Mouse (Mus musculus) liver, embryonic 15.5 days (tissue): ENCODE measurements at regions not wholly inside any gene's neighbourhood (a gene's known extent, or its start where the extent isn't known, plus 50 kb on each side); places are given as distances from the start of the nearest gene placed in this dataset.

ENCODE experiments used
- ATAC-seq: fragments of 200-750 bp; cut with Nextera tagmentation; 2 replicates; pipeline ENCODE4 v1.8.0; 2017; ENCODE audit warnings: moderate number of reproducible peaks, mild to moderate bottlenecking, moderate library complexity; ENCODE audit not compliant: insufficient read depth
- H3K27ac ChIP-seq: fragments of 300-500 bp; sonication (generic); replicated peaks from 2 replicates; pipeline ENCODE4 v1.5.1; 2015; ENCODE audit warnings: mild to moderate bottlenecking, inconsistent platforms
- H3K27me3 ChIP-seq: fragments of 300-500 bp; sonication (generic); 2 replicates; pipeline ENCODE4 v1.6.1; 2015; ENCODE audit warnings: mild to moderate bottlenecking, inconsistent platforms
- H3K36me3 ChIP-seq: fragments of 300-500 bp; sonication (generic); replicated peaks from 2 replicates; pipeline ENCODE4 v1.6.1; 2015; ENCODE audit warnings: moderate library complexity, mild to moderate bottlenecking, inconsistent platforms
- H3K4me1 ChIP-seq: fragments of 300-500 bp; sonication (generic); replicated peaks from 2 replicates; pipeline ENCODE4 v1.6.1; 2015; ENCODE audit warnings: inconsistent platforms
- H3K4me2 ChIP-seq: fragments of 300-500 bp; sonication (generic); 2 replicates; pipeline ENCODE4 v1.6.1; 2015; ENCODE audit warnings: moderate library complexity, mild to moderate bottlenecking, inconsistent platforms
- H3K4me3 ChIP-seq: fragments of 300-500 bp; sonication (generic); replicated peaks from 2 replicates; pipeline ENCODE4 v1.5.1; 2015; ENCODE audit warnings: mild to moderate bottlenecking, inconsistent platforms
- H3K9ac ChIP-seq: fragments of 300-500 bp; sonication (generic); 2 replicates; pipeline ENCODE4 v1.6.1; 2015; ENCODE audit warnings: moderate library complexity, mild to moderate bottlenecking, inconsistent platforms
- H3K9me3 ChIP-seq: fragments of 300-500 bp; sonication (generic); replicated peaks from 2 replicates; pipeline ENCODE4 v1.6.1; 2016; ENCODE audit warnings: inconsistent platforms
- WGBS: fragments of 180-500 bp; shearing (Covaris S2); methylation state at CpG from one replicate; pipeline ENCODE4 v1.1.7; 2015; ENCODE audit warnings: mixed read lengths; ENCODE audit not compliant: insufficient replicate concordance; 5-methylcytosine and 5-hydroxymethylcytosine counted together

- H3K9me3 ChIP-seq, result no peaks in the 10 kb centered on the region
- H3K36me3 ChIP-seq, result no peaks in the 10 kb centered on the region
- no peak overlapping the region for H3K4me3 ChIP-seq
- H3K27me3 ChIP-seq, result no peaks in the 10 kb centered on the region
- no peak overlapping the region for H3K9ac ChIP-seq
- no peak overlapping the region for H3K27ac ChIP-seq
- H3K4me2 ChIP-seq, result no peak overlapping the region
- H3K4me1 ChIP-seq, result no peaks in the 10 kb centered on the region
- ATAC-seq, result no peak
- WGBS, result 63% methylated on average over 6 of the region's 6 CpGs
Observed at GRCm38 (mm10) chr15:94046186-94046585, 419.0 kb downstream of the Adamts20 start.

- no peak for ATAC-seq
- H3K4me2 ChIP-seq, result no peak overlapping the region
Observed at GRCm38 (mm10) chr15:94045131-94045756, 420.0 kb downstream of the Adamts20 start.

GRCm38 (mm10) chr15:94032957-94033356, 432.3 kb downstream of the Adamts20 start:
- H3K9me3 ChIP-seq, result no peaks in the 10 kb centered on the region
- no peak overlapping the region for H3K4me2 ChIP-seq
- 39% methylated on average over 2 of the region's 2 CpGs for WGBS
- no peak overlapping the region for H3K9ac ChIP-seq
- ATAC-seq, result no peak
- no peak overlapping the region for H3K27ac ChIP-seq
- H3K4me1 ChIP-seq, result no peaks in the 10 kb centered on the region
- no peaks in the 10 kb centered on the region for H3K36me3 ChIP-seq
- H3K27me3 ChIP-seq, result no peaks in the 10 kb centered on the region
- no peak overlapping the region for H3K4me3 ChIP-seq

More at GRCm38 (mm10) chr15:94045131-94045756, 420.0 kb downstream of the Adamts20 start:
- H3K9ac ChIP-seq, result no peak overlapping the region
- H3K4me3 ChIP-seq, result no peak overlapping the region
- H3K4me1 ChIP-seq, result no peaks in the 10 kb centered on the region
- H3K27me3 ChIP-seq, result no peaks in the 10 kb centered on the region
- no peaks in the 10 kb centered on the region for H3K36me3 ChIP-seq
- H3K9me3 ChIP-seq, result no peaks in the 10 kb centered on the region
- 59% methylated on average over 18 of the region's 18 CpGs for WGBS
- H3K27ac ChIP-seq, result no peak overlapping the region

- H3K4me1 ChIP-seq, result no peaks in the 10 kb centered on the region
- no peak overlapping the region for H3K27ac ChIP-seq
- no peaks in the 10 kb centered on the region for H3K9me3 ChIP-seq
- no peak for ATAC-seq
- 57% methylated on average over 16 of the region's 16 CpGs for WGBS
- H3K9ac ChIP-seq, result no peak overlapping the region
- H3K4me3 ChIP-seq, result no peak overlapping the region
- H3K4me2 ChIP-seq, result no peak overlapping the region
- no peaks in the 10 kb centered on the region for H3K27me3 ChIP-seq
- no peaks in the 10 kb centered on the region for H3K36me3 ChIP-seq
Observed at GRCm38 (mm10) chr15:94025996-94026696, 430.5 kb upstream of the Prickle1 start.

GRCm38 (mm10) chr15:94025239-94025971, 429.7 kb upstream of the Prickle1 start:
- no peaks in the 10 kb centered on the region for H3K27me3 ChIP-seq
- H3K4me2 ChIP-seq, result no peak overlapping the region
- H3K4me3 ChIP-seq, result no peak overlapping the region
- H3K9me3 ChIP-seq, result no peaks in the 10 kb centered on the region
- H3K4me1 ChIP-seq, result no peaks in the 10 kb centered on the region
- 65% methylated on average over 20 of the region's 20 CpGs for WGBS
- no peak overlapping the region for H3K27ac ChIP-seq
- no peak overlapping the region for H3K9ac ChIP-seq
- no peaks in the 10 kb centered on the region for H3K36me3 ChIP-seq
- no peak for ATAC-seq

- Histone ChIP-seq H3K4me2 (no peak overlapping the region), H3K27ac (no peak overlapping the region), H3K36me3 (no peaks in the 10 kb centered on the region), H3K27me3 (no peaks in the 10 kb centered on the region), H3K9me3 (no peaks in the 10 kb centered on the region), H3K4me1 (no peaks in the 10 kb centered on the region), H3K4me3 (no peak overlapping the region), H3K9ac (no peak overlapping the region)
- 49% methylated on average over 3 of the region's 3 CpGs for WGBS
- no peak for ATAC-seq
Observed at GRCm38 (mm10) chr15:94024806-94025205, 429.1 kb upstream of the Prickle1 start.

- Histone ChIP-seq H3K36me3 (no peaks in the 10 kb centered on the region), H3K27me3 (no peaks in the 10 kb centered on the region), H3K27ac (no peak overlapping the region), H3K9ac (no peak overlapping the region), H3K4me1 (no peaks in the 10 kb centered on the region), H3K4me2 (no peak overlapping the region), H3K9me3 (no peaks in the 10 kb centered on the region), H3K4me3 (no peak overlapping the region)
- 48% methylated on average over 4 of the region's 4 CpGs for WGBS
- ATAC-seq, result no peak
Observed at GRCm38 (mm10) chr15:94024126-94024730, 428.5 kb upstream of the Prickle1 start.

- H3K27ac ChIP-seq, result no peak overlapping the region
- H3K4me2 ChIP-seq, result no peak overlapping the region
- H3K27me3 ChIP-seq, result no peaks in the 10 kb centered on the region
- 64% methylated on average over 4 of the region's 4 CpGs for WGBS
- H3K4me1 ChIP-seq, result no peaks in the 10 kb centered on the region
- ATAC-seq, result no peak
- H3K4me3 ChIP-seq, result no peak overlapping the region
- no peak overlapping the region for H3K9ac ChIP-seq
- no peaks in the 10 kb centered on the region for H3K36me3 ChIP-seq
- no peaks in the 10 kb centered on the region for H3K9me3 ChIP-seq
Observed at GRCm38 (mm10) chr15:94023501-94023900, 427.8 kb upstream of the Prickle1 start.

- H3K27me3 ChIP-seq, result no peaks in the 10 kb centered on the region
- no peak overlapping the region for H3K27ac ChIP-seq
- no peak overlapping the region for H3K9ac ChIP-seq
- H3K4me1 ChIP-seq, result no peaks in the 10 kb centered on the region
- no peak overlapping the region for H3K4me3 ChIP-seq
- 58% methylated on average over 9 of the region's 9 CpGs for WGBS
- no peaks in the 10 kb centered on the region for H3K36me3 ChIP-seq
- no peak for ATAC-seq
- H3K9me3 ChIP-seq, result no peaks in the 10 kb centered on the region
- no peak overlapping the region for H3K4me2 ChIP-seq
Observed at GRCm38 (mm10) chr15:94017814-94018213, 422.1 kb upstream of the Prickle1 start.

- no peak overlapping the region for H3K27ac ChIP-seq
- no peaks in the 10 kb centered on the region for H3K36me3 ChIP-seq
- no peak overlapping the region for H3K9ac ChIP-seq
- no peaks in the 10 kb centered on the region for H3K9me3 ChIP-seq
- H3K4me2 ChIP-seq, result no peak overlapping the region
- WGBS, result 27% methylated on average over 4 of the region's 4 CpGs
- no peak for ATAC-seq
- H3K4me3 ChIP-seq, result no peak overlapping the region
- no peaks in the 10 kb centered on the region for H3K4me1 ChIP-seq
- no peaks in the 10 kb centered on the region for H3K27me3 ChIP-seq
Observed at GRCm38 (mm10) chr15:94011499-94011898, 415.8 kb upstream of the Prickle1 start.

- no peaks in the 10 kb centered on the region for H3K27me3 ChIP-seq
- H3K9me3 ChIP-seq, result no peaks in the 10 kb centered on the region
- H3K9ac ChIP-seq, result no peak overlapping the region
- H3K4me2 ChIP-seq, result no peak overlapping the region
- WGBS, result 55% methylated on average over 5 of the region's 5 CpGs
- no peak overlapping the region for H3K4me3 ChIP-seq
- no peaks in the 10 kb centered on the region for H3K4me1 ChIP-seq
- no peak for ATAC-seq
- H3K27ac ChIP-seq, result no peak overlapping the region
- no peaks in the 10 kb centered on the region for H3K36me3 ChIP-seq
Observed at GRCm38 (mm10) chr15:94006082-94006481, 410.4 kb upstream of the Prickle1 start.
